Mouse (Mus musculus) erythroblast, embryonic 14.5 days (primary cell): ENCODE measurements at regions not wholly inside any gene's neighbourhood (a gene's known extent, or its start where the extent isn't known, plus 50 kb on each side); places are given as distances from the start of the nearest gene placed in this dataset.

Experiments used
- GATA1 ChIP-seq: IDR thresholded peaks from 2 replicates; pipeline ENCODE4 v1.6.1; 2012; ENCODE audit warnings: low read length, inconsistent platforms, mixed read lengths
- TAL1 ChIP-seq: IDR thresholded peaks from 3 replicates; pipeline ENCODE4 v1.6.1; 2012; ENCODE audit warnings: low read length, inconsistent platforms, mixed read lengths

DNA sequence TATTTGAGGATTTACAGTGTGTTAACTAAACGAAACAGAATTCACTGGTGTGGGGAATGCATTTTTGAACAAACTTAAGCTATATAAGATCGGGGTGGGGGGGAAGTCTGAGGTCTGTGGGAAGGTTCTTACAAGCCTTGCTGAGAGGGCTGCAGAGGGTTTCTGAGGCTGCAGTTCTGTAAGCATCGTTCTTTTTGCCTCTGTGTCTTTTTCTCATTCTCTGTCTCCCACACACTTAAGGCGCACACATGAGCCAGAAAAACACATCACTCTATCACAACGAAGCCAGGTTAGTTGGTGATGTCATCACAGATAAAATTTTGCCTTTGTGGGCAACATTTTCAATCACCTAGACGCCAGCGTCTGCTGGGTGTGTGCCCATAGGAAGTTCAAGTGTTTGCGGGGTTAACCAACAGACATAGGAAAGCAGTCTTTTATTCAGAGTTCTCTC lies 274.9 kb downstream of the Ptprc start:
- TF ChIP-seq TAL1 (no peak), GATA1 (no peak)
